Mouse (Mus musculus): ENCODE results near the gene Plcg2. TPM values are rescaled to one million over a fixed set of nuclear protein-coding genes. Genes with fewer than 3 reads are reported as not detected.
A peak's percentile ranks its signal among the peaks of the same experiment; 100 is the strongest.

The Plcg2 gene
- total and polyA plus RNA-seq, 2 experiments = 0.95 to 1.8 TPM

GRCm38 (mm10) chr8:117469431-117470341 is 28.4 kb upstream of the Plcg2 start:
- H3K9ac ChIP-seq (ENCODE audit: low read depth, low read length) = no peak overlapping the region
- peaks cover 6% of the 10 kb centered on the region; the same call in 1 of the 2 replicates for H3K27me3 ChIP-seq (ENCODE audit: control insufficient read depth, insufficient read depth, low read length)
- H3K27ac ChIP-seq (replicated peaks; ENCODE audit: insufficient read depth, low read depth, low read length) = no peak overlapping the region
- H3K4me1 ChIP-seq (ENCODE audit: control insufficient read depth, insufficient read depth, low read length) = no peaks in the 10 kb centered on the region
- DNase-seq (ENCODE audit: extremely low read depth, low read depth, low spot score) = peak; percentile 28
- WGBS = 43% methylated on average over 16 of the region's 16 CpGs
- no peaks in the 10 kb centered on the region for H3K79me2 ChIP-seq (ENCODE audit: control insufficient read depth, insufficient read depth, low read length)
- no peak overlapping the region for H3K4me3 ChIP-seq (ENCODE audit: insufficient read depth, low read depth, low read length)
- H3K36me3 ChIP-seq (ENCODE audit: control insufficient read depth, insufficient read depth, low read length) = no peaks in the 10 kb centered on the region
- TF ChIP-seq CTCF (IDR thresholded peaks at IDR 0.05; ENCODE audit: low read depth, low read length) (no peak), POLR2A (IDR thresholded peaks at IDR 0.05; ENCODE audit: extremely low read depth, insufficient read depth, low read length) (no peak)

GRCm38 (mm10) chr8:117470342-117470781 is 27.7 kb upstream of the Plcg2 start:
- Histone ChIP-seq H3K4me3 (ENCODE audit: insufficient read depth, low read depth, low read length) (no peak overlapping the region), H3K4me1 (ENCODE audit: control insufficient read depth, insufficient read depth, low read length) (no peaks in the 10 kb centered on the region), H3K79me2 (ENCODE audit: control insufficient read depth, insufficient read depth, low read length) (no peaks in the 10 kb centered on the region), H3K27ac (replicated peaks; ENCODE audit: insufficient read depth, low read depth, low read length) (no peak overlapping the region), H3K36me3 (ENCODE audit: control insufficient read depth, insufficient read depth, low read length) (no peaks in the 10 kb centered on the region), H3K27me3 (ENCODE audit: control insufficient read depth, insufficient read depth, low read length) (peaks cover 6% of the 10 kb centered on the region; the same call in 1 of the 2 replicates), H3K9ac (ENCODE audit: low read depth, low read length) (no peak overlapping the region)
- DNase-seq (ENCODE audit: extremely low read depth, low read depth, low spot score) = no peak
- TF ChIP-seq POLR2A (IDR thresholded peaks at IDR 0.05; ENCODE audit: extremely low read depth, insufficient read depth, low read length) = no peak
- TF ChIP-seq CTCF (IDR thresholded peaks at IDR 0.05; ENCODE audit: low read depth, low read length) = no peak
- 14% methylated on average over 9 of the region's 14 CpGs for WGBS

- H3K9ac ChIP-seq (ENCODE audit: low read depth, low read length) = no peak overlapping the region
- no peaks in the 10 kb centered on the region for H3K79me2 ChIP-seq (ENCODE audit: control insufficient read depth, insufficient read depth, low read length)
- 24% methylated on average over 3 of the region's 3 CpGs for whole genome bisulfite sequencing
- peaks cover 6% of the 10 kb centered on the region; the same call in 1 of the 2 replicates for H3K27me3 ChIP-seq (ENCODE audit: control insufficient read depth, insufficient read depth, low read length)
- DNase-seq (ENCODE audit: extremely low read depth, low read depth, low spot score) = no peak
- H3K4me3 ChIP-seq (ENCODE audit: insufficient read depth, low read depth, low read length) = no peak overlapping the region
- TF ChIP-seq POLR2A (IDR thresholded peaks at IDR 0.05; ENCODE audit: extremely low read depth, insufficient read depth, low read length) (no peak), CTCF (IDR thresholded peaks at IDR 0.05; ENCODE audit: low read depth, low read length) (peak; percentile 83)
- H3K36me3 ChIP-seq (ENCODE audit: control insufficient read depth, insufficient read depth, low read length) = no peaks in the 10 kb centered on the region
- no peak overlapping the region for H3K27ac ChIP-seq (replicated peaks; ENCODE audit: insufficient read depth, low read depth, low read length)
- no peaks in the 10 kb centered on the region for H3K4me1 ChIP-seq (ENCODE audit: control insufficient read depth, insufficient read depth, low read length)
These were observed 26.9 kb upstream of the Plcg2 start for GRCm38 (mm10) chr8:117471174-117471573.

DNA sequence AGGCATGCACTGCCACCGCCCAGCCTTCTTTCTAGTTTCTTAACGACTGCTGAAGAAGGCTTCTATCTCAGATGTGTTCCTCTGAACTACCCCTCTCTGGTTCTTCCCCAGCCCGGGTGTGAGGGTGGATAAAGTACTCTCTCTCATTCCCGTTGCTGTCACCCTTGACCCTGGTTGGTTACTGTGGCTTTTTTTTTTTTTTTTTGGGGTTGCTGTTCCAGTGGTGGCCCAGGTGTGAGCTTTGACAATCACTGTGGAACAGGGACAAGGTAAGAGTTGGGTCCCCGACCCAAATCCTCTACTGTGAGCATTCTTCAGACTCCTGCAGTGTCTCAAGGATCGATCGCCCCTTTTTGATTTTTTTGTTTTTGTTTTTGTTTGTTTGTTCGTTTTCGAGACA is 26.4 kb upstream of the Plcg2 start:
- no peak overlapping the region for H3K9ac ChIP-seq (ENCODE audit: low read depth, low read length)
- 67% methylated on average over 9 of the region's 9 CpGs for WGBS
- H3K79me2 ChIP-seq (ENCODE audit: control insufficient read depth, insufficient read depth, low read length) = no peaks in the 10 kb centered on the region
- H3K27ac ChIP-seq (replicated peaks; ENCODE audit: insufficient read depth, low read depth, low read length) = no peak overlapping the region
- TF ChIP-seq CTCF (IDR thresholded peaks at IDR 0.05; ENCODE audit: low read depth, low read length) (no peak), POLR2A (IDR thresholded peaks at IDR 0.05; ENCODE audit: extremely low read depth, insufficient read depth, low read length) (no peak)
- no peak for DNase-seq (ENCODE audit: extremely low read depth, low read depth, low spot score)
- H3K4me3 ChIP-seq (ENCODE audit: insufficient read depth, low read depth, low read length) = no peak overlapping the region
- H3K27me3 ChIP-seq (ENCODE audit: control insufficient read depth, insufficient read depth, low read length) = peaks cover 6% of the 10 kb centered on the region; the same call in 1 of the 2 replicates
- no peaks in the 10 kb centered on the region for H3K36me3 ChIP-seq (ENCODE audit: control insufficient read depth, insufficient read depth, low read length)
- H3K4me1 ChIP-seq (ENCODE audit: control insufficient read depth, insufficient read depth, low read length) = no peaks in the 10 kb centered on the region

GRCm38 (mm10) chr8:117472332-117472731 is 25.8 kb upstream of the Plcg2 start:
- H3K4me1 ChIP-seq (ENCODE audit: control insufficient read depth, insufficient read depth, low read length) = no peaks in the 10 kb centered on the region
- no peaks in the 10 kb centered on the region for H3K79me2 ChIP-seq (ENCODE audit: control insufficient read depth, insufficient read depth, low read length)
- DNase-seq (ENCODE audit: extremely low read depth, low read depth, low spot score) = no peak
- H3K9ac ChIP-seq (ENCODE audit: low read depth, low read length) = no peak overlapping the region
- no peaks in the 10 kb centered on the region for H3K36me3 ChIP-seq (ENCODE audit: control insufficient read depth, insufficient read depth, low read length)
- no peak overlapping the region for H3K27ac ChIP-seq (replicated peaks; ENCODE audit: insufficient read depth, low read depth, low read length)
- TF ChIP-seq CTCF (IDR thresholded peaks at IDR 0.05; ENCODE audit: low read depth, low read length) (no peak), POLR2A (IDR thresholded peaks at IDR 0.05; ENCODE audit: extremely low read depth, insufficient read depth, low read length) (no peak)
- 90% methylated on average over 4 of the region's 4 CpGs for WGBS
- H3K27me3 ChIP-seq (ENCODE audit: control insufficient read depth, insufficient read depth, low read length) = peaks cover 6% of the 10 kb centered on the region; the same call in 1 of the 2 replicates
- H3K4me3 ChIP-seq (ENCODE audit: insufficient read depth, low read depth, low read length) = no peak overlapping the region

DNA sequence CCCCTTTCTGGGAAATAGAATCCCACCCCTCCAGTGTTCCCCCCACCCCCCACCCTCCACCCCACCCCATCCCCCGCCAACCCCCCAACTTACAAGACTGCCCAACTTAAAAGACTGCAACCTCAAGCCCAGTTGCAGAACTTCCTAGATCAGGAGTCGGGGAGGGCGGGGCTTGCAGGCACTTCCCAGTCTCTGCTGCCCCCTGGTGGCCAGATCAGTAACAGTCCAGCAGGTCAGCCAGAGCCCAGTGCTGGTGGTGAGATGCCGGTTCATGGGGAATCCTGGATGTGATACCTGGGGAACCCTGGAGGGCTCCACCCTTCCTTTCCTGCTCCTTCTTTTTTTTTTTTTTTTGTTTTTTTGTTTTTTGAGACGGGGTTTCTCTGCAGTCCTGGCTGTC is 23.1 kb upstream of the Plcg2 start:
- H3K27me3 ChIP-seq (ENCODE audit: control insufficient read depth, insufficient read depth, low read length) = peaks cover 6% of the 10 kb centered on the region; the same call in 1 of the 2 replicates
- H3K4me3 ChIP-seq (ENCODE audit: insufficient read depth, low read depth, low read length) = no peak overlapping the region
- peak; percentile 98 for TF ChIP-seq CTCF (IDR thresholded peaks at IDR 0.05; ENCODE audit: low read depth, low read length)
- no peak for TF ChIP-seq POLR2A (IDR thresholded peaks at IDR 0.05; ENCODE audit: extremely low read depth, insufficient read depth, low read length)
- no peaks in the 10 kb centered on the region for H3K79me2 ChIP-seq (ENCODE audit: control insufficient read depth, insufficient read depth, low read length)
- 0% methylated on average over 5 of the region's 5 CpGs for WGBS
- H3K27ac ChIP-seq (replicated peaks; ENCODE audit: insufficient read depth, low read depth, low read length) = no peak overlapping the region
- H3K4me1 ChIP-seq (ENCODE audit: control insufficient read depth, insufficient read depth, low read length) = no peaks in the 10 kb centered on the region
- no peak overlapping the region for H3K9ac ChIP-seq (ENCODE audit: low read depth, low read length)
- DNase-seq (ENCODE audit: extremely low read depth, low read depth, low spot score) = peak; percentile 65
- no peaks in the 10 kb centered on the region for H3K36me3 ChIP-seq (ENCODE audit: control insufficient read depth, insufficient read depth, low read length)

Measured in liver, adult 2 months (tissue).